Mouse (Mus musculus): ENCODE data around the gene Arg1.

DNA sequence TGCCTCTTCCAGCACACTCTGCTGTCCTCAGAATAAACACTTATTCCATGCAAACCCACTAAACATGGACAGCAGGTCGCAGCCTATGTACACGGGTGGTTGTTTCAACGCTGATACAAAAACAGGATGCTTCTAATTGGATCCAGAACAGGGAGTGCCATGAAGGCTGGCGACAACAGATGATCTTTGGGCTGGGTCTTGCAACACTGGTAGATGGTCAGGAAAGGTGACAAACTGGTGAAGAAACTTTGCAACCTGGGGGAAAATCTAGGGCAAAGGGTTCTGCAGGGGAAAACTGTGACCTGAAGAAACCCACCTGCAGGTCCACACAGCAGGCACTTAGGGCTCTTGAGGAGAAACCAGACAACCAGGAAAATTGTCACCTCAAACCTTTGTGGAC is 4.3 kb downstream of the Arg1 start:
- TF ChIP-seq POLR2A (IDR thresholded peaks at IDR 0.05; ENCODE audit: low read depth, low read length) = no peak
- no peak for TF ChIP-seq CTCF (conservative IDR thresholded peaks at IDR 0.05; ENCODE audit: insufficient read depth, insufficient read length, low read depth, low read length)

Data from kidney, adult 2 months (tissue).